Mouse (Mus musculus): ENCODE measurements around the gene Galnt16. TPM values are rescaled to one million over a fixed set of nuclear protein-coding genes. Genes with fewer than 3 reads are reported as not detected.

Gene Galnt16
- polyA plus RNA-seq, 1 experiment from 2014 or later: 1.3 TPM

GRCm38 (mm10) chr12:80545310-80545709 is 27.2 kb downstream of the Galnt16 start:
- no peak overlapping the region for H3K4me2 ChIP-seq
- no peak overlapping the region for H3K9ac ChIP-seq (ENCODE audit: low read depth, low read length)
- no peak overlapping the region for H3K4me3 ChIP-seq (ENCODE audit: low read depth, low read length)
- H3K4me1 ChIP-seq (ENCODE audit: control insufficient read depth, insufficient read depth, low read length): no peaks in the 10 kb centered on the region
- H3K36me3 ChIP-seq (ENCODE audit: control insufficient read depth, insufficient read depth, low read length): no peaks in the 10 kb centered on the region
- H3K9me3 ChIP-seq (replicated peaks; ENCODE audit: control insufficient read depth, low read length): no peaks in the 10 kb centered on the region
- no peak overlapping the region for H3K27ac ChIP-seq (ENCODE audit: low read depth, low read length)
- peaks cover 5% of the 10 kb centered on the region; the same call in 1 of the 2 replicates for H3K27me3 ChIP-seq (ENCODE audit: control insufficient read depth, insufficient read depth, low read length)
- WGBS (ENCODE audit: insufficient replicate concordance): 18% methylated on average over 4 of the region's 4 CpGs
- ATAC-seq (replicated peaks; ENCODE audit: insufficient number of reproducible peaks, low FRiP score, low TSS enrichment): no peak

GRCm38 (mm10) chr12:80549646-80550045 is 31.6 kb downstream of the Galnt16 start:
- Histone ChIP-seq H3K9me3 (replicated peaks; ENCODE audit: control insufficient read depth, low read length) (no peaks in the 10 kb centered on the region), H3K36me3 (ENCODE audit: control insufficient read depth, insufficient read depth, low read length) (no peaks in the 10 kb centered on the region), H3K4me1 (ENCODE audit: control insufficient read depth, insufficient read depth, low read length) (no peaks in the 10 kb centered on the region), H3K9ac (ENCODE audit: low read depth, low read length) (no peak overlapping the region), H3K4me3 (ENCODE audit: low read depth, low read length) (no peak overlapping the region), H3K27me3 (ENCODE audit: control insufficient read depth, insufficient read depth, low read length) (peaks cover 5% of the 10 kb centered on the region; the same call in 1 of the 2 replicates), H3K27ac (ENCODE audit: low read depth, low read length) (no peak overlapping the region), H3K4me2 (no peak overlapping the region)
- WGBS (ENCODE audit: insufficient replicate concordance): 76% methylated on average over 11 of the region's 11 CpGs
- no peak for ATAC-seq (replicated peaks; ENCODE audit: insufficient number of reproducible peaks, low FRiP score, low TSS enrichment)

- Histone ChIP-seq H3K4me2 (no peak overlapping the region), H3K4me3 (ENCODE audit: low read depth, low read length) (no peak overlapping the region), H3K36me3 (ENCODE audit: control insufficient read depth, insufficient read depth, low read length) (no peaks in the 10 kb centered on the region), H3K4me1 (ENCODE audit: control insufficient read depth, insufficient read depth, low read length) (no peaks in the 10 kb centered on the region), H3K27me3 (ENCODE audit: control insufficient read depth, insufficient read depth, low read length) (no peaks in the 10 kb centered on the region), H3K9me3 (replicated peaks; ENCODE audit: control insufficient read depth, low read length) (no peaks in the 10 kb centered on the region), H3K27ac (ENCODE audit: low read depth, low read length) (no peak overlapping the region), H3K9ac (ENCODE audit: low read depth, low read length) (no peak overlapping the region)
- WGBS (ENCODE audit: insufficient replicate concordance): 31% methylated on average over 2 of the region's 3 CpGs
- ATAC-seq (replicated peaks; ENCODE audit: insufficient number of reproducible peaks, low FRiP score, low TSS enrichment): no peak
Measured at GRCm38 (mm10) chr12:80553157-80553556, 35.1 kb downstream of the Galnt16 start.

GRCm38 (mm10) chr12:80554312-80554711 is 36.2 kb downstream of the Galnt16 start:
- no peak overlapping the region for H3K27ac ChIP-seq (ENCODE audit: low read depth, low read length)
- H3K9ac ChIP-seq (ENCODE audit: low read depth, low read length): no peak overlapping the region
- H3K4me1 ChIP-seq (ENCODE audit: control insufficient read depth, insufficient read depth, low read length): no peaks in the 10 kb centered on the region
- ATAC-seq (replicated peaks; ENCODE audit: insufficient number of reproducible peaks, low FRiP score, low TSS enrichment): no peak
- no peak overlapping the region for H3K4me3 ChIP-seq (ENCODE audit: low read depth, low read length)
- H3K9me3 ChIP-seq (replicated peaks; ENCODE audit: control insufficient read depth, low read length): no peaks in the 10 kb centered on the region
- no peaks in the 10 kb centered on the region for H3K27me3 ChIP-seq (ENCODE audit: control insufficient read depth, insufficient read depth, low read length)
- 87% methylated on average over 6 of the region's 6 CpGs for WGBS (ENCODE audit: insufficient replicate concordance)
- H3K4me2 ChIP-seq: no peak overlapping the region
- no peaks in the 10 kb centered on the region for H3K36me3 ChIP-seq (ENCODE audit: control insufficient read depth, insufficient read depth, low read length)

GRCm38 (mm10) chr12:80561904-80562303 is 43.8 kb downstream of the Galnt16 start:
- ATAC-seq (replicated peaks; ENCODE audit: insufficient number of reproducible peaks, low FRiP score, low TSS enrichment): no peak
- H3K36me3 ChIP-seq (ENCODE audit: control insufficient read depth, insufficient read depth, low read length): no peaks in the 10 kb centered on the region
- WGBS (ENCODE audit: insufficient replicate concordance): 31% methylated on average over 2 of the region's 2 CpGs
- H3K4me3 ChIP-seq (ENCODE audit: low read depth, low read length): no peak overlapping the region
- peaks cover 4% of the 10 kb centered on the region; the same call in 1 of the 2 replicates for H3K4me1 ChIP-seq (ENCODE audit: control insufficient read depth, insufficient read depth, low read length)
- no peaks in the 10 kb centered on the region for H3K27me3 ChIP-seq (ENCODE audit: control insufficient read depth, insufficient read depth, low read length)
- H3K27ac ChIP-seq (ENCODE audit: low read depth, low read length): no peak overlapping the region
- H3K9ac ChIP-seq (ENCODE audit: low read depth, low read length): no peak overlapping the region
- no peaks in the 10 kb centered on the region for H3K9me3 ChIP-seq (replicated peaks; ENCODE audit: control insufficient read depth, low read length)
- no peak overlapping the region for H3K4me2 ChIP-seq

GRCm38 (mm10) chr12:80562793-80563192 is 44.7 kb downstream of the Galnt16 start:
- Histone ChIP-seq H3K36me3 (ENCODE audit: control insufficient read depth, insufficient read depth, low read length) (no peaks in the 10 kb centered on the region), H3K9ac (ENCODE audit: low read depth, low read length) (no peak overlapping the region), H3K27ac (ENCODE audit: low read depth, low read length) (no peak overlapping the region), H3K27me3 (ENCODE audit: control insufficient read depth, insufficient read depth, low read length) (no peaks in the 10 kb centered on the region), H3K4me2 (no peak overlapping the region), H3K9me3 (replicated peaks; ENCODE audit: control insufficient read depth, low read length) (no peaks in the 10 kb centered on the region), H3K4me3 (ENCODE audit: low read depth, low read length) (no peak overlapping the region), H3K4me1 (ENCODE audit: control insufficient read depth, insufficient read depth, low read length) (peaks cover 4% of the 10 kb centered on the region; the same call in 1 of the 2 replicates)
- ATAC-seq (replicated peaks; ENCODE audit: insufficient number of reproducible peaks, low FRiP score, low TSS enrichment): no peak
- WGBS (ENCODE audit: insufficient replicate concordance): 33% methylated on average over 5 of the region's 5 CpGs

GRCm38 (mm10) chr12:80564990-80565389 is 46.9 kb downstream of the Galnt16 start:
- H3K4me2 ChIP-seq: no peak overlapping the region
- H3K9me3 ChIP-seq (replicated peaks; ENCODE audit: control insufficient read depth, low read length): no peaks in the 10 kb centered on the region
- H3K36me3 ChIP-seq (ENCODE audit: control insufficient read depth, insufficient read depth, low read length): no peaks in the 10 kb centered on the region
- peaks cover 4% of the 10 kb centered on the region; the same call in 1 of the 2 replicates for H3K4me1 ChIP-seq (ENCODE audit: control insufficient read depth, insufficient read depth, low read length)
- H3K27ac ChIP-seq (ENCODE audit: low read depth, low read length): no peak overlapping the region
- WGBS (ENCODE audit: insufficient replicate concordance): 74% methylated on average over 6 of the region's 6 CpGs
- H3K9ac ChIP-seq (ENCODE audit: low read depth, low read length): no peak overlapping the region
- no peak for ATAC-seq (replicated peaks; ENCODE audit: insufficient number of reproducible peaks, low FRiP score, low TSS enrichment)
- no peaks in the 10 kb centered on the region for H3K27me3 ChIP-seq (ENCODE audit: control insufficient read depth, insufficient read depth, low read length)
- no peak overlapping the region for H3K4me3 ChIP-seq (ENCODE audit: low read depth, low read length)

- H3K36me3 ChIP-seq (ENCODE audit: control insufficient read depth, insufficient read depth, low read length): no peaks in the 10 kb centered on the region
- ATAC-seq (replicated peaks; ENCODE audit: insufficient number of reproducible peaks, low FRiP score, low TSS enrichment): no peak
- peaks cover 4% of the 10 kb centered on the region; the same call in 1 of the 2 replicates for H3K4me1 ChIP-seq (ENCODE audit: control insufficient read depth, insufficient read depth, low read length)
- no peak overlapping the region for H3K9ac ChIP-seq (ENCODE audit: low read depth, low read length)
- H3K27ac ChIP-seq (ENCODE audit: low read depth, low read length): no peak overlapping the region
- no peak overlapping the region for H3K4me3 ChIP-seq (ENCODE audit: low read depth, low read length)
- H3K27me3 ChIP-seq (ENCODE audit: control insufficient read depth, insufficient read depth, low read length): no peaks in the 10 kb centered on the region
- H3K9me3 ChIP-seq (replicated peaks; ENCODE audit: control insufficient read depth, low read length): no peaks in the 10 kb centered on the region
- H3K4me2 ChIP-seq: no peak overlapping the region
- WGBS (ENCODE audit: insufficient replicate concordance): 76% methylated on average over 2 of the region's 2 CpGs
Measured at GRCm38 (mm10) chr12:80565793-80566192, 47.7 kb downstream of the Galnt16 start.

GRCm38 (mm10) chr12:80566502-80566901 is 48.4 kb downstream of the Galnt16 start:
- Histone ChIP-seq H3K4me3 (ENCODE audit: low read depth, low read length) (no peak overlapping the region), H3K4me2 (no peak overlapping the region), H3K27me3 (ENCODE audit: control insufficient read depth, insufficient read depth, low read length) (no peaks in the 10 kb centered on the region), H3K9me3 (replicated peaks; ENCODE audit: control insufficient read depth, low read length) (no peaks in the 10 kb centered on the region), H3K9ac (ENCODE audit: low read depth, low read length) (no peak overlapping the region), H3K4me1 (ENCODE audit: control insufficient read depth, insufficient read depth, low read length) (peaks cover 4% of the 10 kb centered on the region; the same call in 1 of the 2 replicates), H3K36me3 (ENCODE audit: control insufficient read depth, insufficient read depth, low read length) (no peaks in the 10 kb centered on the region), H3K27ac (ENCODE audit: low read depth, low read length) (no peak overlapping the region)
- WGBS (ENCODE audit: insufficient replicate concordance): 57% methylated on average over 4 of the region's 4 CpGs
- ATAC-seq (replicated peaks; ENCODE audit: insufficient number of reproducible peaks, low FRiP score, low TSS enrichment): no peak

Data from heart, embryonic 11.5 days (tissue).